Mouse (Mus musculus): ENCODE data around the gene Celsr1. TPM values are rescaled to one million over a fixed set of nuclear protein-coding genes. Genes with fewer than 3 reads are reported as not detected.
"Not testable (repeated sequence)": the region's sequence is repeated elsewhere in the genome, so short reads cannot be mapped to it uniquely, and the experiment has no call there.

The Celsr1 gene
- polyA plus RNA-seq, 1 experiment = 2.2 TPM

- peaks cover 18% of the 10 kb centered on the region; the same call in 1 of the 2 replicates for H3K4me1 ChIP-seq (ENCODE audit: control insufficient read depth, insufficient read depth, low read length)
- peak overlapping the region; percentile 91 for H3K27ac ChIP-seq (ENCODE audit: insufficient read depth, low read length)
- TF ChIP-seq CTCF (IDR thresholded peaks at IDR 0.05; ENCODE audit: extremely low read depth, insufficient read depth, low read length) = no peak
- TF ChIP-seq POLR2A (IDR thresholded peaks at IDR 0.05; ENCODE audit: extremely low read depth, insufficient read depth, low read length) = no peak
- peak overlapping the region; percentile 73 for H3K4me3 ChIP-seq (ENCODE audit: insufficient read depth, low read length)
Observed at GRCm38 (mm10) chr15:86058931-86059834, 25.6 kb upstream of the Celsr1 start.

GRCm38 (mm10) chr15:86058394-86058915 lies 24.9 kb upstream of the Celsr1 start:
- H3K27ac ChIP-seq (ENCODE audit: insufficient read depth, low read length) = peak overlapping the region; percentile 91
- H3K4me3 ChIP-seq (ENCODE audit: insufficient read depth, low read length) = peak overlapping the region; percentile 73
- TF ChIP-seq CTCF (IDR thresholded peaks at IDR 0.05; ENCODE audit: extremely low read depth, insufficient read depth, low read length) (no peak), POLR2A (IDR thresholded peaks at IDR 0.05; ENCODE audit: extremely low read depth, insufficient read depth, low read length) (no peak)
- H3K4me1 ChIP-seq (ENCODE audit: control insufficient read depth, insufficient read depth, low read length) = peaks cover 18% of the 10 kb centered on the region; the same call in 1 of the 2 replicates

GRCm38 (mm10) chr15:86057908-86058307 lies 24.3 kb upstream of the Celsr1 start:
- peak overlapping the region; percentile 73; the same call in 1 of the 2 replicates for H3K4me3 ChIP-seq (ENCODE audit: insufficient read depth, low read length)
- H3K27ac ChIP-seq (ENCODE audit: insufficient read depth, low read length) = no peak overlapping the region
- H3K4me1 ChIP-seq (ENCODE audit: control insufficient read depth, insufficient read depth, low read length) = peaks cover 17% of the 10 kb centered on the region; the same call in 1 of the 2 replicates
- TF ChIP-seq POLR2A (IDR thresholded peaks at IDR 0.05; ENCODE audit: extremely low read depth, insufficient read depth, low read length) (no peak), CTCF (IDR thresholded peaks at IDR 0.05; ENCODE audit: extremely low read depth, insufficient read depth, low read length) (no peak)

- H3K27ac ChIP-seq (ENCODE audit: insufficient read depth, low read length) = no peak within 1 kb of the TSS
- H3K4me1 ChIP-seq (ENCODE audit: control insufficient read depth, insufficient read depth, low read length) = peaks cover 17% of the 10 kb centered on the region; the same call in 1 of the 2 replicates
- TF ChIP-seq CTCF (IDR thresholded peaks at IDR 0.05; ENCODE audit: extremely low read depth, insufficient read depth, low read length) = no peak
- no peak for TF ChIP-seq POLR2A (IDR thresholded peaks at IDR 0.05; ENCODE audit: extremely low read depth, insufficient read depth, low read length)
- H3K4me3 ChIP-seq (ENCODE audit: insufficient read depth, low read length) = peak within 1 kb of the TSS; percentile 73
Observed at GRCm38 (mm10) chr15:86057413-86057812, 23.8 kb upstream of the Celsr1 start, which contains the start of gene Gramd4. Gene Gramd4 (plus strand): TSS chr15:86057695.

GRCm38 (mm10) chr15:86056221-86056760 lies 22.7 kb upstream of the Celsr1 start:
- Histone ChIP-seq H3K4me3 (ENCODE audit: insufficient read depth, low read length) (no peak overlapping the region), H3K4me1 (ENCODE audit: control insufficient read depth, insufficient read depth, low read length) (peaks cover 15% of the 10 kb centered on the region; the same call in 1 of the 2 replicates), H3K27ac (ENCODE audit: insufficient read depth, low read length) (no peak overlapping the region)
- TF ChIP-seq CTCF (IDR thresholded peaks at IDR 0.05; ENCODE audit: extremely low read depth, insufficient read depth, low read length) (no peak), POLR2A (IDR thresholded peaks at IDR 0.05; ENCODE audit: extremely low read depth, insufficient read depth, low read length) (no peak)

- not testable (repeated sequence) for H3K4me1 ChIP-seq (ENCODE audit: control insufficient read depth, insufficient read depth, low read length); H3K27ac ChIP-seq (ENCODE audit: insufficient read depth, low read length); H3K4me3 ChIP-seq (ENCODE audit: insufficient read depth, low read length)
Observed at GRCm38 (mm10) chr15:86054861-86055260, 21.3 kb upstream of the Celsr1 start.

- no peak overlapping the region for H3K4me3 ChIP-seq (ENCODE audit: insufficient read depth, low read length)
- peak; percentile 96 for TF ChIP-seq CTCF (IDR thresholded peaks at IDR 0.05; ENCODE audit: extremely low read depth, insufficient read depth, low read length)
- TF ChIP-seq POLR2A (IDR thresholded peaks at IDR 0.05; ENCODE audit: extremely low read depth, insufficient read depth, low read length) = no peak
- no peak overlapping the region for H3K27ac ChIP-seq (ENCODE audit: insufficient read depth, low read length)
- H3K4me1 ChIP-seq (ENCODE audit: control insufficient read depth, insufficient read depth, low read length) = peaks cover 5% of the 10 kb centered on the region; the same call in 1 of the 2 replicates
Observed at GRCm38 (mm10) chr15:86053890-86054536, 20.4 kb upstream of the Celsr1 start.

- 0 out of 2 replicates have a peak, but pooled peaks cover 2% of the 10 kb centered on the region for H3K4me1 ChIP-seq (ENCODE audit: control insufficient read depth, insufficient read depth, low read length)
- no peak overlapping the region for H3K4me3 ChIP-seq (ENCODE audit: insufficient read depth, low read length)
- no peak for TF ChIP-seq CTCF (IDR thresholded peaks at IDR 0.05; ENCODE audit: extremely low read depth, insufficient read depth, low read length)
- TF ChIP-seq POLR2A (IDR thresholded peaks at IDR 0.05; ENCODE audit: extremely low read depth, insufficient read depth, low read length) = no peak
- no peak overlapping the region for H3K27ac ChIP-seq (ENCODE audit: insufficient read depth, low read length)
Observed at GRCm38 (mm10) chr15:86051878-86052478, 18.4 kb upstream of the Celsr1 start.

- Histone ChIP-seq H3K27ac (ENCODE audit: insufficient read depth, low read length) (no peak overlapping the region), H3K4me3 (ENCODE audit: insufficient read depth, low read length) (no peak overlapping the region), H3K4me1 (ENCODE audit: control insufficient read depth, insufficient read depth, low read length) (0 out of 2 replicates have a peak, but pooled peaks cover 2% of the 10 kb centered on the region)
- TF ChIP-seq CTCF (IDR thresholded peaks at IDR 0.05; ENCODE audit: extremely low read depth, insufficient read depth, low read length) (no peak), POLR2A (IDR thresholded peaks at IDR 0.05; ENCODE audit: extremely low read depth, insufficient read depth, low read length) (no peak)
Observed at GRCm38 (mm10) chr15:86051152-86051551, 17.6 kb upstream of the Celsr1 start.

Measured in cortical plate, adult 2 months (tissue).